Mouse (Mus musculus): ENCODE results near the gene Sf1. TPM values are rescaled to one million over a fixed set of nuclear protein-coding genes. Genes with fewer than 3 reads are reported as not detected.

Gene Sf1
- polyA plus RNA-seq, 1 experiment from 2014 or later: 209 TPM

GRCm38 (mm10) chr19:6375423-6376254 is 12.1 kb downstream of the Sf1 start:
- H3K9ac ChIP-seq (ENCODE audit: low read length): no peak overlapping the region
- no peak for ATAC-seq (ENCODE audit: insufficient number of reproducible peaks, low FRiP score, low TSS enrichment, low read depth)

GRCm38 (mm10) chr19:6376255-6376564 is 12.7 kb downstream of the Sf1 start:
- Histone ChIP-seq H3K9me3 (ENCODE audit: control insufficient read depth, low read length) (no peaks in the 10 kb centered on the region), H3K4me1 (ENCODE audit: control insufficient read depth, insufficient read depth, low read length) (no peaks in the 10 kb centered on the region), H3K9ac (ENCODE audit: low read length) (no peak overlapping the region), H3K4me3 (ENCODE audit: low read depth, low read length) (no peak overlapping the region), H3K4me2 (ENCODE audit: low read depth, severe bottlenecking) (no peak overlapping the region), H3K36me3 (ENCODE audit: control insufficient read depth, insufficient read depth, low read length) (peaks cover 54% of the 10 kb centered on the region), H3K27ac (replicated peaks; ENCODE audit: low read depth, low read length) (no peak overlapping the region), H3K27me3 (ENCODE audit: control insufficient read depth, insufficient read depth, low read length) (no peaks in the 10 kb centered on the region)
- no peak for ATAC-seq (ENCODE audit: insufficient number of reproducible peaks, low FRiP score, low TSS enrichment, low read depth)
- peak; percentile 73 for DNase-seq (ENCODE audit: low spot score)
- 81% methylated on average over 14 of the region's 14 CpGs for WGBS

More at GRCm38 (mm10) chr19:6375423-6376254, 12.1 kb downstream of the Sf1 start:
- no peak overlapping the region for H3K4me3 ChIP-seq (ENCODE audit: low read depth, low read length)
- no peak overlapping the region for H3K4me2 ChIP-seq (ENCODE audit: low read depth, severe bottlenecking)
- H3K27ac ChIP-seq (replicated peaks; ENCODE audit: low read depth, low read length): no peak overlapping the region
- peaks cover 58% of the 10 kb centered on the region for H3K36me3 ChIP-seq (ENCODE audit: control insufficient read depth, insufficient read depth, low read length)
- 91% methylated on average over 39 of the region's 42 CpGs for WGBS
- H3K27me3 ChIP-seq (ENCODE audit: control insufficient read depth, insufficient read depth, low read length): no peaks in the 10 kb centered on the region
- no peaks in the 10 kb centered on the region for H3K9me3 ChIP-seq (ENCODE audit: control insufficient read depth, low read length)
- DNase-seq (ENCODE audit: low spot score): no peak
- H3K4me1 ChIP-seq (ENCODE audit: control insufficient read depth, insufficient read depth, low read length): no peaks in the 10 kb centered on the region

GRCm38 (mm10) chr19:6376643-6377042 is 13.2 kb downstream of the Sf1 start:
- no peaks in the 10 kb centered on the region for H3K9me3 ChIP-seq (ENCODE audit: control insufficient read depth, low read length)
- H3K4me1 ChIP-seq (ENCODE audit: control insufficient read depth, insufficient read depth, low read length): no peaks in the 10 kb centered on the region
- no peak overlapping the region for H3K9ac ChIP-seq (ENCODE audit: low read length)
- peaks cover 50% of the 10 kb centered on the region for H3K36me3 ChIP-seq (ENCODE audit: control insufficient read depth, insufficient read depth, low read length)
- no peak overlapping the region for H3K27ac ChIP-seq (replicated peaks; ENCODE audit: low read depth, low read length)
- DNase-seq (ENCODE audit: low spot score) (no peak), ATAC-seq (ENCODE audit: insufficient number of reproducible peaks, low FRiP score, low TSS enrichment, low read depth) (no peak)
- WGBS: 88% methylated on average over 2 of the region's 2 CpGs
- no peak overlapping the region for H3K4me3 ChIP-seq (ENCODE audit: low read depth, low read length)
- H3K4me2 ChIP-seq (ENCODE audit: low read depth, severe bottlenecking): no peak overlapping the region
- no peaks in the 10 kb centered on the region for H3K27me3 ChIP-seq (ENCODE audit: control insufficient read depth, insufficient read depth, low read length)

GRCm38 (mm10) chr19:6377327-6378040 is 14.0 kb downstream of the Sf1 start:
- Histone ChIP-seq H3K36me3 (ENCODE audit: control insufficient read depth, insufficient read depth, low read length) (peaks cover 42% of the 10 kb centered on the region), H3K4me1 (ENCODE audit: control insufficient read depth, insufficient read depth, low read length) (no peaks in the 10 kb centered on the region), H3K9me3 (ENCODE audit: control insufficient read depth, low read length) (no peaks in the 10 kb centered on the region), H3K27me3 (ENCODE audit: control insufficient read depth, insufficient read depth, low read length) (no peaks in the 10 kb centered on the region), H3K4me3 (ENCODE audit: low read depth, low read length) (no peak overlapping the region), H3K9ac (ENCODE audit: low read length) (no peak overlapping the region), H3K27ac (replicated peaks; ENCODE audit: low read depth, low read length) (no peak overlapping the region), H3K4me2 (ENCODE audit: low read depth, severe bottlenecking) (no peak overlapping the region)
- DNase-seq (ENCODE audit: low spot score) (no peak), ATAC-seq (ENCODE audit: insufficient number of reproducible peaks, low FRiP score, low TSS enrichment, low read depth) (no peak)
- 87% methylated on average over 11 of the region's 11 CpGs for WGBS

GRCm38 (mm10) chr19:6380411-6381166 is 17.1 kb downstream of the Sf1 start:
- 91% methylated on average over 9 of the region's 9 CpGs for whole genome bisulfite sequencing
- peaks cover 14% of the 10 kb centered on the region for H3K4me1 ChIP-seq (ENCODE audit: control insufficient read depth, insufficient read depth, low read length)

GRCm38 (mm10) chr19:6381238-6381637 is 17.7 kb downstream of the Sf1 start:
- H3K9me3 ChIP-seq (ENCODE audit: control insufficient read depth, low read length): no peaks in the 10 kb centered on the region
- no peak overlapping the region for H3K9ac ChIP-seq (ENCODE audit: low read length)
- H3K27ac ChIP-seq (replicated peaks; ENCODE audit: low read depth, low read length): no peak overlapping the region
- DNase-seq (ENCODE audit: low spot score) (no peak), ATAC-seq (ENCODE audit: insufficient number of reproducible peaks, low FRiP score, low TSS enrichment, low read depth) (no peak)
- no peaks in the 10 kb centered on the region for H3K27me3 ChIP-seq (ENCODE audit: control insufficient read depth, insufficient read depth, low read length)
- WGBS: 95% methylated on average over 5 of the region's 5 CpGs
- H3K4me2 ChIP-seq (ENCODE audit: low read depth, severe bottlenecking): no peak overlapping the region
- H3K4me3 ChIP-seq (ENCODE audit: low read depth, low read length): no peak overlapping the region
- peaks cover 14% of the 10 kb centered on the region for H3K4me1 ChIP-seq (ENCODE audit: control insufficient read depth, insufficient read depth, low read length)
- peaks cover 8% of the 10 kb centered on the region; the same call in 1 of the 2 replicates for H3K36me3 ChIP-seq (ENCODE audit: control insufficient read depth, insufficient read depth, low read length)

More at GRCm38 (mm10) chr19:6380411-6381166, 17.1 kb downstream of the Sf1 start:
- no peak for ATAC-seq (ENCODE audit: insufficient number of reproducible peaks, low FRiP score, low TSS enrichment, low read depth)
- H3K27me3 ChIP-seq (ENCODE audit: control insufficient read depth, insufficient read depth, low read length): no peaks in the 10 kb centered on the region
- no peak overlapping the region for H3K9ac ChIP-seq (ENCODE audit: low read length)
- H3K9me3 ChIP-seq (ENCODE audit: control insufficient read depth, low read length): no peaks in the 10 kb centered on the region
- no peak overlapping the region for H3K4me2 ChIP-seq (ENCODE audit: low read depth, severe bottlenecking)
- H3K27ac ChIP-seq (replicated peaks; ENCODE audit: low read depth, low read length): no peak overlapping the region
- no peak overlapping the region for H3K4me3 ChIP-seq (ENCODE audit: low read depth, low read length)
- peaks cover 14% of the 10 kb centered on the region for H3K36me3 ChIP-seq (ENCODE audit: control insufficient read depth, insufficient read depth, low read length)
- DNase-seq (ENCODE audit: low spot score): no peak

GRCm38 (mm10) chr19:6382323-6382924 is 18.9 kb downstream of the Sf1 start:
- H3K27ac ChIP-seq (replicated peaks; ENCODE audit: low read depth, low read length): no peak overlapping the region
- DNase-seq (ENCODE audit: low spot score) (no peak), ATAC-seq (ENCODE audit: insufficient number of reproducible peaks, low FRiP score, low TSS enrichment, low read depth) (no peak)
- no peak overlapping the region for H3K9ac ChIP-seq (ENCODE audit: low read length)
- H3K4me2 ChIP-seq (ENCODE audit: low read depth, severe bottlenecking): no peak overlapping the region
- peaks cover 2% of the 10 kb centered on the region; the same call in 1 of the 2 replicates for H3K36me3 ChIP-seq (ENCODE audit: control insufficient read depth, insufficient read depth, low read length)
- H3K9me3 ChIP-seq (ENCODE audit: control insufficient read depth, low read length): no peaks in the 10 kb centered on the region
- H3K4me3 ChIP-seq (ENCODE audit: low read depth, low read length): no peak overlapping the region
- H3K4me1 ChIP-seq (ENCODE audit: control insufficient read depth, insufficient read depth, low read length): peaks cover 14% of the 10 kb centered on the region
- H3K27me3 ChIP-seq (ENCODE audit: control insufficient read depth, insufficient read depth, low read length): no peaks in the 10 kb centered on the region
- 85% methylated on average over 4 of the region's 4 CpGs for WGBS

GRCm38 (mm10) chr19:6383470-6383869 is 20.0 kb downstream of the Sf1 start:
- Histone ChIP-seq H3K4me1 (ENCODE audit: control insufficient read depth, insufficient read depth, low read length) (peaks cover 14% of the 10 kb centered on the region), H3K27me3 (ENCODE audit: control insufficient read depth, insufficient read depth, low read length) (no peaks in the 10 kb centered on the region), H3K36me3 (ENCODE audit: control insufficient read depth, insufficient read depth, low read length) (no peaks in the 10 kb centered on the region), H3K9me3 (ENCODE audit: control insufficient read depth, low read length) (no peaks in the 10 kb centered on the region), H3K27ac (replicated peaks; ENCODE audit: low read depth, low read length) (no peak overlapping the region), H3K4me2 (ENCODE audit: low read depth, severe bottlenecking) (no peak overlapping the region), H3K9ac (ENCODE audit: low read length) (peak overlapping the region; percentile 13; the same call in 1 of the 2 replicates), H3K4me3 (ENCODE audit: low read depth, low read length) (no peak overlapping the region)
- DNase-seq (ENCODE audit: low spot score): no peak
- no peak for ATAC-seq (ENCODE audit: insufficient number of reproducible peaks, low FRiP score, low TSS enrichment, low read depth)
- WGBS: 46% methylated on average over 5 of the region's 5 CpGs

Measured in limb, embryonic 11.5 days (tissue).